Comparison of ENCODE assay signal across 10 mouse cellular contexts in genomic region chr8:94992010-94992409, GRCm38 (mm10). TPM values are rescaled to one million over a fixed set of nuclear protein-coding genes. Genes with fewer than 3 reads are reported as not detected.
DNase-seq lines count a peak whose midpoint lies in the region; ATAC-seq and TF ChIP-seq lines count a peak whose summit lies in the region.
"Had no signal": no experiment of that assay in that cellular context is flagged by ENCODE, and none has a peak within 500 bp of the region (broad histone marks: within the 10 kb centered on the region; RNA-seq: fewer than 3 reads in every experiment).

No protein-coding gene starts in this region.

- ATAC-seq in forebrain, embryonic 13.5 days = no peak
- no peak for ATAC-seq in limb, embryonic 15.5 days (ENCODE audit: insufficient number of reproducible peaks, low FRiP score, low TSS enrichment, low read depth)
- ATAC-seq in neural tube, embryonic 14.5 days (ENCODE audit: low read depth) = no peak

- TF ChIP-seq CTCF in layer of hippocampus, adult 2 months (conservative IDR thresholded peaks at IDR 0.05) = no peak

- H3K4me3 ChIP-seq in layer of hippocampus, adult 2 months = no peak overlapping the region
- H3K4me3 ChIP-seq in forebrain, embryonic 13.5 days = no peak overlapping the region
- H3K4me3 ChIP-seq in limb, embryonic 15.5 days = no peak overlapping the region
- no peak overlapping the region for H3K4me3 ChIP-seq in neural tube, embryonic 14.5 days (ENCODE audit: low read depth, low read length)

- H3K36me3 ChIP-seq in forebrain, embryonic 13.5 days (ENCODE audit: poor library complexity, severe bottlenecking) = no peaks in the 10 kb centered on the region
- H3K36me3 ChIP-seq in limb, embryonic 15.5 days = no peaks in the 10 kb centered on the region
- H3K36me3 ChIP-seq in neural tube, embryonic 14.5 days (ENCODE audit: control insufficient read depth, insufficient read depth, low read length) = no peaks in the 10 kb centered on the region

- H3K9me3 ChIP-seq in forebrain, embryonic 13.5 days (replicated peaks) = no peaks in the 10 kb centered on the region
- no peaks in the 10 kb centered on the region for H3K9me3 ChIP-seq in limb, embryonic 15.5 days
- no peaks in the 10 kb centered on the region for H3K9me3 ChIP-seq in neural tube, embryonic 14.5 days (ENCODE audit: control insufficient read depth, low read length)

- H3K9ac ChIP-seq in forebrain, embryonic 13.5 days = no peak overlapping the region
- no peak overlapping the region for H3K9ac ChIP-seq in limb, embryonic 15.5 days
- no peak overlapping the region for H3K9ac ChIP-seq in neural tube, embryonic 14.5 days (replicated peaks; ENCODE audit: low read depth, low read length)

- H3K4me2 ChIP-seq in forebrain, embryonic 13.5 days = no peak overlapping the region
- H3K4me2 ChIP-seq in limb, embryonic 15.5 days = no peak overlapping the region
- H3K4me2 ChIP-seq in neural tube, embryonic 14.5 days (ENCODE audit: low read depth, low read length) = peak overlapping the region; percentile 18; the same call in 1 of the 2 replicates

- peaks cover 57% of the 10 kb centered on the region for H3K4me1 ChIP-seq in forebrain, embryonic 13.5 days
- peaks cover 43% of the 10 kb centered on the region for H3K4me1 ChIP-seq in limb, embryonic 15.5 days
- H3K4me1 ChIP-seq in neural tube, embryonic 14.5 days (ENCODE audit: control insufficient read depth, insufficient read depth, low read length) = peaks cover 43% of the 10 kb centered on the region

- DNase-seq in layer of hippocampus, adult 2 months (ENCODE audit: low spot score in 2 of 2) = no peak
- no peak for DNase-seq in layer of hippocampus, postnatal 25 days (ENCODE audit: extremely low spot score in 1 of 2, low spot score in 1 of 2)
- no peak for DNase-seq in retina, embryonic 14.5 days (ENCODE audit: low spot score)
- no peak for DNase-seq in gastrocnemius, adult 18-20 months (ENCODE audit: low spot score)
- DNase-seq in right cerebral cortex, adult 18-20 months = no peak
- DNase-seq: lung, adult 2 months; thymus, postnatal 25 days had no signal

- 80% methylated on average over 4 of the region's 4 CpGs for WGBS in forebrain, embryonic 13.5 days
- WGBS in limb, embryonic 15.5 days = 73% methylated on average over 4 of the region's 4 CpGs
- WGBS in neural tube, embryonic 14.5 days = 67% methylated on average over 4 of the region's 4 CpGs

- H3K27me3 ChIP-seq in forebrain, embryonic 13.5 days = no peaks in the 10 kb centered on the region
- H3K27me3 ChIP-seq in limb, embryonic 15.5 days = no peaks in the 10 kb centered on the region
- no peaks in the 10 kb centered on the region for H3K27me3 ChIP-seq in neural tube, embryonic 14.5 days (ENCODE audit: control insufficient read depth, insufficient read depth, low read length)

- H3K27ac ChIP-seq in layer of hippocampus, adult 2 months = peak overlapping the region; percentile 94
- peak overlapping the region; percentile 98 for H3K27ac ChIP-seq in forebrain, embryonic 13.5 days
- H3K27ac ChIP-seq in limb, embryonic 15.5 days = peak overlapping the region; percentile 59; the same call in 1 of the 2 replicates
- peak overlapping the region; percentile 92 for H3K27ac ChIP-seq in neural tube, embryonic 14.5 days (ENCODE audit: low read depth, low read length)

RNA-seq across cellular contexts. Expression of gene Adgrg1, which starts 17.5 kb away (rescaled TPM):
- total RNA-seq in layer of hippocampus, adult 2 months (2021) = 10 to 100 TPM; 89.7 to 90.5 TPM
- 100 to 1,000 TPM; 101 to 103 TPM for total RNA-seq in layer of hippocampus, postnatal 25 days (2021)
- 156 and 178 TPM in 2 replicates for polyA plus RNA-seq in forebrain, embryonic 13.5 days (2015; fragmentation: Nextera tagmentation; extraction: Ambion mirVana)
- 23.2 and 25.0 TPM in 2 replicates for polyA plus RNA-seq in limb, embryonic 15.5 days (2015; fragmentation: Nextera tagmentation; extraction: Ambion mirVana)
- 93.5 and 116 TPM in 2 replicates for polyA plus RNA-seq in neural tube, embryonic 14.5 days (2014; fragmentation: Nextera tagmentation; extraction: Ambion mirVana)
- total RNA-seq in gastrocnemius, adult 18-20 months (2021) = 10 to 100 TPM; 19.8 to 24.3 TPM

RNA-seq across cellular contexts. Expression of gene Adgrg3, which starts 25.5 kb away (rescaled TPM):
- under 1 TPM; 0.18 to 0.34 TPM for total RNA-seq in layer of hippocampus, adult 2 months (2021)
- under 1 TPM; 0.21 to 0.22 TPM for total RNA-seq in layer of hippocampus, postnatal 25 days (2021)
- polyA plus RNA-seq in forebrain, embryonic 13.5 days (2015; fragmentation: Nextera tagmentation; extraction: Ambion mirVana) = 0.79 and 1.0 TPM in 2 replicates
- polyA plus RNA-seq in limb, embryonic 15.5 days (2015; fragmentation: Nextera tagmentation; extraction: Ambion mirVana) = 3.6 and 3.7 TPM in 2 replicates
- polyA plus RNA-seq in neural tube, embryonic 14.5 days (2014; fragmentation: Nextera tagmentation; extraction: Ambion mirVana) = 1.1 and 2.0 TPM in 2 replicates
- under 1 TPM; 0.26 to 0.80 TPM for total RNA-seq in gastrocnemius, adult 18-20 months (2021)
